Mouse (Mus musculus) myocyte (in vitro differentiated cells): Measurements from ENCODE around the gene Cd8b1. TPM values are rescaled to one million over a fixed set of nuclear protein-coding genes. Genes with fewer than 3 reads are reported as not detected.
"Not testable (repeated sequence)": the region's sequence is repeated elsewhere in the genome, so short reads cannot be mapped to it uniquely, and the experiment has no call there.

Source experiments
- H3K27me3 ChIP-seq: one replicate; pipeline ENCODE4 v1.6.1; 2011; ENCODE audit not compliant: control insufficient read depth, insufficient read depth, insufficient read length
- H3K36me3 ChIP-seq: one replicate; pipeline ENCODE4 v1.6.1; 2011; ENCODE audit not compliant: control insufficient read depth, insufficient read depth
- H3K4me2 ChIP-seq: one replicate; pipeline ENCODE4 v1.6.1; 2011; ENCODE audit warnings: low read depth, control low read depth
- H3K4me3 ChIP-seq: one replicate; pipeline ENCODE4 v1.5.1; 2011; ENCODE audit warnings: mild to moderate bottlenecking, control low read depth, moderate library complexity
- H3K79me2 ChIP-seq: one replicate; pipeline ENCODE4 v1.6.1; 2011; ENCODE audit not compliant: control insufficient read depth, insufficient read depth
- H3ac ChIP-seq: one replicate; pipeline ENCODE4 v1.6.1; 2011; ENCODE audit not compliant: control insufficient read depth, insufficient read length
- CEBPB ChIP-seq: IDR thresholded peaks from 2 replicates; pipeline ENCODE4 v1.6.1; 2011; ENCODE audit warnings: mild to moderate bottlenecking, moderate library complexity; ENCODE audit not compliant: poor library complexity, insufficient read depth, severe bottlenecking
- E2F4 ChIP-seq: IDR thresholded peaks from one replicate; pipeline ENCODE4 v1.6.1; 2011; ENCODE audit warnings: mild to moderate bottlenecking, control low read depth, moderate library complexity; ENCODE audit not compliant: insufficient read depth
- MAX ChIP-seq: IDR thresholded peaks from one replicate; pipeline ENCODE4 v1.6.1; 2011; ENCODE audit warnings: low read depth, mild to moderate bottlenecking, control low read depth
- MYOD1 ChIP-seq, 3 experiments: IDR thresholded peaks; one replicate each; pipeline ENCODE4 v1.6.1; 2011; ENCODE audit warnings: control low read depth in 2 of 3, low read depth in 2 of 3, mild to moderate bottlenecking in 2 of 3, moderate library complexity in 1 of 3; ENCODE audit not compliant: insufficient read length in 2 of 3, control insufficient read depth in 1 of 3
- MYOG ChIP-seq, 3 experiments: IDR thresholded peaks; one replicate each; pipeline ENCODE4 v1.6.1; 2011; ENCODE audit warnings: control low read depth in 2 of 3, low read depth in 2 of 3, mild to moderate bottlenecking in 2 of 3; ENCODE audit not compliant: insufficient read length in 2 of 3, control insufficient read depth in 1 of 3, insufficient read depth in 1 of 3
- POLR2A ChIP-seq: IDR thresholded peaks from one replicate; pipeline ENCODE4 v1.6.1; 2011; ENCODE audit warnings: low read depth, mild to moderate bottlenecking, control low read depth, moderate library complexity; ENCODE audit not compliant: insufficient read length
- POLR2AphosphoS2 ChIP-seq: IDR thresholded peaks from one replicate; pipeline ENCODE4 v1.6.1; 2011; ENCODE audit warnings: low read depth, control low read depth; ENCODE audit not compliant: insufficient read length
- REST ChIP-seq: IDR thresholded peaks from one replicate; pipeline ENCODE4 v1.6.1; 2011; ENCODE audit warnings: mild to moderate bottlenecking, control low read depth, moderate library complexity; ENCODE audit not compliant: insufficient read depth, insufficient read length
- SRF ChIP-seq: IDR thresholded peaks from one replicate; pipeline ENCODE4 v1.6.1; 2011; ENCODE audit warnings: low read depth; ENCODE audit not compliant: control insufficient read depth, insufficient read length
- TCF12 ChIP-seq: IDR thresholded peaks from one replicate; pipeline ENCODE4 v1.6.1; 2011; ENCODE audit warnings: mild to moderate bottlenecking, control low read depth; ENCODE audit not compliant: poor library complexity, insufficient read depth, severe bottlenecking
- TCF3 ChIP-seq: IDR thresholded peaks from one replicate; pipeline ENCODE4 v1.6.1; 2011; ENCODE audit warnings: low read depth, control low read depth; ENCODE audit not compliant: insufficient read length
- USF1 ChIP-seq: IDR thresholded peaks from one replicate; pipeline ENCODE4 v1.6.1; 2011; ENCODE audit warnings: low read depth, mild to moderate bottlenecking, control low read depth, moderate library complexity
- polyA plus RNA-seq: library from polyadenylated mRNA; unstranded; fragments of >200 nt; fragmentation: generic; extraction: Trizol; gene quantifications from one replicate; pipeline ENCODE4 v1.2.1, GENCODE M21; 2012; ENCODE audit warnings: missing spikeins

Cd8b1 gene
- polyA plus RNA-seq, 1 experiment, result not detected

GRCm38 (mm10) chr6:71321826-71322283 lies 733 bp upstream of the Cd8b1 start, which contains the start of gene Smyd1:
Smyd1 (minus strand) TSS chr6:71322233.
- Histone ChIP-seq H3K36me3 (no peaks in the 10 kb centered on the region), H3K4me2 (no peak within 1 kb of the TSS), H3K27me3 (no peaks in the 10 kb centered on the region), H3K79me2 (no peaks in the 10 kb centered on the region), H3ac (no peak within 1 kb of the TSS), H3K4me3 (no peak within 1 kb of the TSS)
- TF ChIP-seq SRF, result no peak
- no peak for TF ChIP-seq TCF12
- no peak for TF ChIP-seq REST
- TF ChIP-seq E2F4, result no peak

GRCm38 (mm10) chr6:71324816-71325215 lies 2.2 kb downstream of the Cd8b1 start:
- Histone ChIP-seq H3K79me2 (no peaks in the 10 kb centered on the region), H3K4me2 (no peak overlapping the region), H3K36me3 (no peaks in the 10 kb centered on the region), H3K27me3 (peaks cover 7% of the 10 kb centered on the region), H3K4me3 (no peak overlapping the region), H3ac (no peak overlapping the region)
- no peak for TF ChIP-seq POLR2A
- no peak for TF ChIP-seq SRF
- TF ChIP-seq TCF3, result no peak

GRCm38 (mm10) chr6:71329881-71330280 lies 7.3 kb downstream of the Cd8b1 start:
- Histone ChIP-seq H3K27me3 (peaks cover 35% of the 10 kb centered on the region), H3ac (no peak overlapping the region), H3K79me2 (no peaks in the 10 kb centered on the region), H3K36me3 (no peaks in the 10 kb centered on the region), H3K4me3 (no peak overlapping the region), H3K4me2 (no peak overlapping the region)
- TF ChIP-seq POLR2A (no peak), MYOG (IDR thresholded peaks at IDR 0.05; ENCODE audit: control insufficient read depth in 1 of 3, insufficient read depth in 1 of 3, insufficient read length in 2 of 3, low read depth in 2 of 3) (no peak), SRF (no peak), MAX (no peak), REST (no peak), E2F4 (no peak), USF1 (no peak), POLR2AphosphoS2 (no peak), TCF3 (no peak), MYOD1 (IDR thresholded peaks at IDR 0.05; ENCODE audit: control insufficient read depth in 1 of 3, insufficient read length in 2 of 3, low read depth in 2 of 3) (no peak), CEBPB (no peak), TCF12 (no peak)

GRCm38 (mm10) chr6:71330486-71330885 lies 7.9 kb downstream of the Cd8b1 start:
- peaks cover 35% of the 10 kb centered on the region for H3K27me3 ChIP-seq
- no peaks in the 10 kb centered on the region for H3K36me3 ChIP-seq
- H3K79me2 ChIP-seq, result no peaks in the 10 kb centered on the region
- no peak overlapping the region for H3ac ChIP-seq
- H3K4me3 ChIP-seq, result no peak overlapping the region
- H3K4me2 ChIP-seq, result no peak overlapping the region
- no peak for TF ChIP-seq TCF3
- TF ChIP-seq SRF, result no peak
- TF ChIP-seq E2F4, result no peak
- TF ChIP-seq MYOG (IDR thresholded peaks at IDR 0.05; ENCODE audit: control insufficient read depth in 1 of 3, insufficient read depth in 1 of 3, insufficient read length in 2 of 3, low read depth in 2 of 3), result no peak
- no peak for TF ChIP-seq USF1
- TF ChIP-seq TCF12, result no peak
- no peak for TF ChIP-seq POLR2A
- no peak for TF ChIP-seq CEBPB
- no peak for TF ChIP-seq REST
- TF ChIP-seq MYOD1 (IDR thresholded peaks at IDR 0.05; ENCODE audit: control insufficient read depth in 1 of 3, insufficient read length in 2 of 3, low read depth in 2 of 3), result no peak
- TF ChIP-seq MAX, result no peak
- no peak for TF ChIP-seq POLR2AphosphoS2

GRCm38 (mm10) chr6:71331491-71331890 lies 8.9 kb downstream of the Cd8b1 start:
- H3K79me2 ChIP-seq, H3K4me3 ChIP-seq, H3K36me3 ChIP-seq, H3ac ChIP-seq, H3K4me2 ChIP-seq: not testable (repeated sequence)
- H3K27me3 ChIP-seq, result peaks cover 35% of the 10 kb centered on the region

- Histone ChIP-seq H3K27me3 (peaks cover 35% of the 10 kb centered on the region), H3K79me2 (no peaks in the 10 kb centered on the region), H3K4me3 (no peak overlapping the region), H3K36me3 (no peaks in the 10 kb centered on the region), H3K4me2 (no peak overlapping the region), H3ac (no peak overlapping the region)
- no peak for TF ChIP-seq MYOD1 (IDR thresholded peaks at IDR 0.05; ENCODE audit: control insufficient read depth in 1 of 3, insufficient read length in 2 of 3, low read depth in 2 of 3)
- TF ChIP-seq CEBPB, result no peak
- TF ChIP-seq E2F4, result no peak
- TF ChIP-seq TCF12, result no peak
- TF ChIP-seq POLR2AphosphoS2, result no peak
- TF ChIP-seq SRF, result no peak
- TF ChIP-seq MAX, result no peak
- TF ChIP-seq POLR2A, result no peak
- TF ChIP-seq MYOG (IDR thresholded peaks at IDR 0.05; ENCODE audit: control insufficient read depth in 1 of 3, insufficient read depth in 1 of 3, insufficient read length in 2 of 3, low read depth in 2 of 3), result no peak
- TF ChIP-seq REST, result no peak
- no peak for TF ChIP-seq USF1
- TF ChIP-seq TCF3, result no peak
Observed at GRCm38 (mm10) chr6:71332236-71332965, 9.8 kb downstream of the Cd8b1 start.
